Mouse (Mus musculus) erythroblast, embryonic 14.5 days (primary cell): ENCODE measurements around the gene Ccnd2.

Source experiments
- GATA1 ChIP-seq: IDR thresholded peaks from 2 replicates; pipeline ENCODE4 v1.6.1; 2012; ENCODE audit warnings: low read length, inconsistent platforms, mixed read lengths
- TAL1 ChIP-seq: IDR thresholded peaks from 3 replicates; pipeline ENCODE4 v1.6.1; 2012; ENCODE audit warnings: low read length, inconsistent platforms, mixed read lengths

DNA sequence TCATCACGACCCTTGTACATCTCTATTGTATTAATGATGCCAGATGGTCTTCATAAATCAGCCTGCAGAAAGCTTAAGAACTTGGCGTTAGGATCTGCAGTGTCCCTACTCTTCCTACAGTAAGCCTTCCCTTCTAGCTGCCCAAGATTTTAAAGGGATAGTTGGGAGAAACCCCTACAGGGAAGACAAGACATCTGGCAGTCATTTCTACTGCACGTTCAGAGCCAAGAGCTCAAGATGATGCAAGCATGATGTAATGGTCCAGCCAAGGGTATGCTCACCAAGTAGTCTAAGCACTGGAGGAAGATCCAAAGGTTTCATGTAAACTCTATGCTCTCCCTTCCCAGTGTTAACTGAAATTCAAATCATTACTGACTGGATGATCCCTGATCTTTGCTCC is 19.3 kb downstream of the Ccnd2 start:
- TF ChIP-seq TAL1, result no peak
- TF ChIP-seq GATA1, result no peak
